Comparison of ENCODE assay signal across 20 mouse cellular contexts in the genomic region with DNA sequence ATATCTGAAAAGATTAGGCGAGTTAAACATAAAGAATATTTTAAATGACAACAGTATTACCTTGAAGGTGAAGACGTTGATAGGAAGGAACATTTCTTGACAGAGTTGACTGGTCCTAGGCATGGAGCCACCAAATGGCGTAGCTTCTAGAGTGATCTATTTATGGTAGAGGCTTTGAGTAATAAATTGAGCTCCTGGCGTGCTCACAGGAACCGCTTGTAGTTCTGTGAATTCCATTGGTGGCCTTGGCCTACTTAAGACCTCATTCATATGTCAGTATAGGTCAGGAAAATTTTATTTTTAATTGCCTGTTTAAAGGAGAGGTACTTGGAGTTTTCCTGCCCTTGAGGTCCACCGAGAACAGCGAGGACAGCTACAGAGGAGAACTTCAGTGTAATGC. TPM values are rescaled to one million over a fixed set of nuclear protein-coding genes. Genes with fewer than 3 reads are reported as not detected.
"Had no signal": no experiment of that assay in that cellular context is flagged by ENCODE, and none has a peak within 500 bp of the region (broad histone marks: within the 10 kb centered on the region; RNA-seq: fewer than 3 reads in every experiment).

No protein-coding gene starts in this region.

- H3K4me1 ChIP-seq: limb, embryonic 15.5 days; midbrain, embryonic 12.5 days; midbrain, embryonic 15.5 days; neural tube, embryonic 12.5 days; neural tube, embryonic 15.5 days; stomach, embryonic 15.5 days had no signal

- H3K36me3 ChIP-seq: limb, embryonic 15.5 days; midbrain, embryonic 12.5 days; midbrain, embryonic 15.5 days; neural tube, embryonic 12.5 days; stomach, embryonic 15.5 days had no signal

- H3K27me3 ChIP-seq: kidney, embryonic 15.5 days; limb, embryonic 12.5 days; limb, embryonic 15.5 days; midbrain, embryonic 12.5 days; midbrain, embryonic 15.5 days; neural tube, embryonic 12.5 days; neural tube, embryonic 15.5 days; stomach, embryonic 15.5 days had no signal

- H3K27ac ChIP-seq: kidney, embryonic 15.5 days; left cerebral cortex, adult 2 months; limb, embryonic 12.5 days; limb, embryonic 15.5 days; liver, embryonic 14.5 days; macrophage; midbrain, embryonic 12.5 days; midbrain, embryonic 15.5 days; neural tube, embryonic 12.5 days; neural tube, embryonic 15.5 days; stomach, embryonic 15.5 days had no signal

- H3K4me3 ChIP-seq: kidney, embryonic 15.5 days; left cerebral cortex, adult 2 months; limb, embryonic 12.5 days; limb, embryonic 15.5 days; midbrain, embryonic 12.5 days; midbrain, embryonic 15.5 days; neural tube, embryonic 12.5 days; neural tube, embryonic 15.5 days; stomach, embryonic 15.5 days had no signal

- DNase-seq: kidney, postnatal 14 days; layer of hippocampus, postnatal 36 days; liver, postnatal 0 days; lung, embryonic 14.5 days; right cerebral cortex, adult 18-20 months; right cerebral cortex, postnatal 14 days; right cerebral cortex, postnatal 4 days; spleen, adult 18-20 months; thymus, postnatal 25 days had no signal

RNA-seq across cellular contexts. Expression of gene Gpc6, which starts 18.6 kb away (rescaled TPM):
- polyA plus RNA-seq: macrophage had no signal
